Mouse (Mus musculus): Measurements from ENCODE around the gene Zfp335.

Gene Zfp335

DNA sequence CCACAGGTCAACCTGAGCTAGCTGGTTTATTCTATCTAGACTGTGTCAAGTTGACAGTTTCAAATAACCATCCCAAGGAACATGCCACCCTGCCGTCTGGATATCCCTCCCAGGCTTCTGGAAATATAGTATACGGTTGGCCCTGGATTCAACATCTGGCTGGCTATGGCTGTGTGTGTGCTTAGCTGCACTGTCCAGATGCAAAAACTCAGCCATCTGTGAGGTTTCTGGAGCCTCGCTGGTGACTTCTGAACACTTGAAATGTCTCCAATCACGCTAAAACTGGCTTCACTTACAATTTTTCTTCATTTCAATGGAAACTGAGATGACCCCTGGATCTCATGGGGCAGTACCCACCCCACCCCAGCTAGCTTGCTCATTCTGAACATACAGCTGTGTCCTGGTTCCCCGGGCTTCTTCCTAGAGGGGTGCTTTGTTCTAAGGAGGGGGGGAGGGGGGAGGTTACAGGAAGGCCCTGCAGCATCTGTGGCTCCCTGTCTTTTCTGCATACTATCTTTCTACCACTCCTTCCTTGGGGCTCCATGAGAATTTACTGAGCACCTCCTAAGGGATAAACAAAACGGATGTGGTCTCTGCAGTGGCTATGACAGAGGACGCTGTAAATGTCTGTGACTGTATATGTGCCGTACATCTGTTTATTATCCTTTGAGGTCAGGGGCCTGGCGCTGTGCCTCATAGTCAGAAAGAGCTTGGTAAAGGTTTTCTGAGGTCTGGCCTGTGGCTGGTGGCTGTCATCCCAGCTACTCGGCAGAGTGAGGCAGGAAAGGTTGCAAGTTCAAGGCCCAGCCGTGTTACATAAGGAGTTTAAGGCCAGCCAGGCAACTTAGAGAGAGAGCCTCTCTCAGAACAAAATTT lies 19.4 kb upstream of the Zfp335 start:
- no peak for DNase-seq (ENCODE audit: low spot score in 2 of 2)

DNA sequence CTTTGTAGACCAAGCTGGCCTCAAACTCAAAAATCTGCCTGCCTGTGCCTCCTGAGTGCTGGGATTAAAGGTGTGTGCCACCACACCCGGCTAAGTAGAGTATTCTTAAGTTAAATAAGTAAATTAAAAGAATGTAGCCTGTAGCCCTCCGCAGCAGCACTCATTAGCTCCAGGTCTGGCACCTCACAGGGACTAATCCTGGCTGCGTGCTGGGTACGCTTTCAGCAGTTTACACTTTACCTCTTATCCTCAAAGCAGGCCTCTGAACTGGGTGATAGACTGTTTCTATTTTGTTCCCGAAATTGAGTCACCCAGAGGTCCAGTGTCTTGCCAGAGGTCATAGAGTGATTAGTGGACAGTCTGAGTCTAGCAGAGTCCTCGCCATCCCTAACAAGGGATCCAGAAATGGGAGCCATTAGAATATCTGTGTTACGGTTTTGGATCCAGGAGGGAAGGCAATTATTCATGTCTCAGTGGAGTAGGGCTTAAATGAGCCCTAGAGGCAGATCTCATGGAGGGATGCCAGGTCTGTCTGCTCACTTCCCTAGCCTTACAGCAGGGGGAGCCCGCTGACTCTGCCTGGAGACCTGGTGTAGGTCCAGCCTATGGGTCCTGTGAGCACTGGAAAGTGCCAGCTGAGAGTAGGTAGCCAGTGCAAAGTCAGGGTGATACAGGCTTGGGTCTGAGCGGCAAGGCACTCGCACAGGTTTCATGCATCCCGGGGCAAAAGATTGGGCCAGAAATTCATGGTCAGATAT lies 12.7 kb upstream of the Zfp335 start:
- DNase-seq (ENCODE audit: low spot score in 2 of 2) = peak; percentile 64 to 76

DNA sequence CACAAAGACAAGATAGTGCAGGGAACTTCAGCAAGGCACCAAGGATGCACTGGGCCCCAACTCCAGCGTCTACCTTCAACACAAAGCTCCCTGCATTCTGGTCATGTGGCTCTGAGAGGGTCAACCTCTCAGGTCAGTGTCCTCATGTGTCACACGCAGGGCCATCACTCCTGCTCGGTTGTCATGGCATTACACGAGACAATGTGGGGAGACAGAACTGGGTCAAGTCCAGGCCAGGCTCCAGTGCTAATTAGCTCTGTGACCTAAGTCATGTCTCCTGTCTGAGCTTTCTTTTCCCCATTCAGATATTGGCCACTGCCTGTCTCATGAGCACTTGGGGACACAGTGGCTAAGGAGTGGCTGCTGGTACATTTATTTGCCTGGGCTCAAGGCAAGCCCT lies 11.7 kb upstream of the Zfp335 start:
- DNase-seq (ENCODE audit: low spot score in 2 of 2) = no peak

DNA sequence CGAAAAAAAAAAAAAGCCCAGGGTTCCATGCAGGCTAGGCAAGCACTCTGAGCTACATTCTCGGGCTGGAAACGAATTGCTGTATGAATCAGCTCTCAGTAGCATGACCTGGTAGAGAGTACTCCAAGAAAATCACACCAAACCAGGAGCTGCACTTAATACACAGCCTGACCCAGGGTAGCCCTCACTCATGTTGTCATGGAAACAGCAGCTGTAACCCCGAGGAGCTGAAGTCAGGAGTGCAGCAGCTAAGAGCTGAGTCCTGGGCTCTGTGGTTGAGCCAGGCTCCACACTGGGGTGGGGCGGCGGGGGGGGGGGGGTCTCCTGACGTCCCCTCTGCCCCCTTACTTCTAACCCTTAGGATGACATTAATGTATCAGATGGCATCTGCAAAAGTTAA lies 10.4 kb upstream of the Zfp335 start:
- DNase-seq (ENCODE audit: low spot score in 2 of 2) = no peak

DNA sequence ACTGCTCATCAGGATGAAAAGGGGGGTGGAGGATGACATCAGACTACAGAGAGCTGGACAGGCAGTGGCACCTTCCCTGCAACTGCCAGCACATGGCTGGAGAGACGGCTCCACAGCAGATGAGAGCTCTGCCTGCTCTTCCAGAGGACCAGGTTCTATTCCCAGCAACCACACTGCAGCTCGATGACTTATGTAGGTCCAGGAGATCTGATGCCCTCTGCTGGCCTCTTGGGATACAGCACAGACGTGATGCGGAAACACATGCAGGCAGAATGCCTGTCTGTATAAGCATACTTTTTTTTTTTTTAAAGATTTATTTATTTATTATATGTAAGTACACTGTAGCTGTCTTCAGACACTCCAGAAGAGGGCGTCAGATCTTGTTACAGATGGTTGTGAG lies 6.8 kb upstream of the Zfp335 start:
- peak in 1 of 2 experiments; percentile 41 for DNase-seq (ENCODE audit: low spot score in 2 of 2)

DNA sequence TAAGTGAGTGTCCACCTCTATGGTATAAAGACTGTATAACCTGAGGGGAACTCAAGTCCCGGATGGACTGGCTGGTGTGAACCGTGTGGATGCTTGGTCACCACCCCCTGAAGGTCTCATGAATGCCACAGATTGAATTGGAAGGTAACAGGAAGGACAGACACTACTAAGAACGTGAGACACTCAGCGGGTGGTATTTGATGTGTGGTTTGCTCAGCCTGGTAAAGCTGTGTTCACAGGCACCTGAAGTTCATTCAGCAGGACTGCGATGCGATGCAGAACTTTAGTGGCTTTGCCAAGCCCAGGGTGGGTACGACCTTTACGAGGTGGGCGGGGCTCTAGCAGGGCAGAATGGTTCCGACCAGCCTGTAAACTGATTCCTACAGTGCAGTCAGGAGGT lies 5.8 kb upstream of the Zfp335 start:
- no peak for DNase-seq (ENCODE audit: low spot score in 2 of 2)

DNA sequence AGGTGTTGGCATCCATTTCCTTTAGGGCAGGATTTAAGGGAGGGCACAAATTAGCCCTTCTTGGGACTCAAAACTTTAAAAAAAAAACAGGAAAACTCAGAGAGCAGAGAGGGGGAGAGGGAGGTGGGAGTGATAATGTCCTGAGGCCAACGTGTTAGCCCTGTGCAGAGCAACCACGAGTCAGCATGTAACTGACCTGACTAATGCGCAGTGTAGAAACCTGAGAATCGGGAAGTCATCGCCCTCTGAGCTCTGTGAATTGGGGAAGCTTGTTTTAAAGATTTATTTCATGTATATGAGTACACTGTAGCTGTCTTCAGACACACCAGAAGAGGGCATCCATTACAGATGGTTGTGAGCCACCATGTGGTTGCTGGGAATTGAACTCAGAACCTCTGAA lies 5.3 kb upstream of the Zfp335 start:
- DNase-seq (ENCODE audit: low spot score in 2 of 2) = no peak

- DNase-seq (ENCODE audit: low spot score in 2 of 2) = peak; percentile 56 to 69
Observed at GRCm38 (mm10) chr2:164913428-164913786, 1.9 kb upstream of the Zfp335 start.

DNA sequence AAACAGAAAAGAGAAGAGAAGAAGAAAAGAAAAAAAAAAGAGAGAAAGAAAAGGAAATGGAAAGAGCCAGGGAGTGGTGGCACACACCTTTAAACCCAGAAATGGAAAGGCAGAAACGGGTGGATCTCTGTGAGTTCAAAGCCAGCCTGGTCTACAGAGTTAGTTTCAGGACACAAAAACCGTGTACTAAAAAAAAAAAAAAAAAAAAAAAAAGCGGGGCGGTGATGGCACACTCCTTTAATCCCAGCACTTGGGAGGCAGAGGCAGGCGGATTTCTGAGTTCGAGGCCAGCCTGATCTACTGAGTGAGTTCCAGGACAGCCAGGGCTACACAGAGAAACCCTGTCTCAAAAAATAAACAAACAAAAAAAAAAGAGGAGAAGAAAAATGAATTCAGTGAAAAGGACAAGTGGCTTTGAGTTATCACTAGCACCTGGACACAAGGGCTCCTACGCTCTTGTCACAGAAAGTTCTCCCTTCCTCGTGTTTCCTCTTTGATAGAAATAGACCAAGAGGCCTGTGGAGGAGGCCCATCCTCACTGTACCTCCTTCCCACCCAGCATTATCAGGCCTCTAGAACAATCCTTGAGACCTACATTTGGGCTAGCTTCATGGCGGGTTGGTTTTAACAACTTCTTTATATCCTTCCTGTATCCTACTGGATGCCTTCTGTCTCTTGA lies 1.3 kb upstream of the Zfp335 start:
- DNase-seq (ENCODE audit: low spot score in 2 of 2) = no peak

- DNase-seq (ENCODE audit: low spot score in 2 of 2) = no peak
Observed at GRCm38 (mm10) chr2:164912151-164912550, 594 bp upstream of the Zfp335 start.

DNA sequence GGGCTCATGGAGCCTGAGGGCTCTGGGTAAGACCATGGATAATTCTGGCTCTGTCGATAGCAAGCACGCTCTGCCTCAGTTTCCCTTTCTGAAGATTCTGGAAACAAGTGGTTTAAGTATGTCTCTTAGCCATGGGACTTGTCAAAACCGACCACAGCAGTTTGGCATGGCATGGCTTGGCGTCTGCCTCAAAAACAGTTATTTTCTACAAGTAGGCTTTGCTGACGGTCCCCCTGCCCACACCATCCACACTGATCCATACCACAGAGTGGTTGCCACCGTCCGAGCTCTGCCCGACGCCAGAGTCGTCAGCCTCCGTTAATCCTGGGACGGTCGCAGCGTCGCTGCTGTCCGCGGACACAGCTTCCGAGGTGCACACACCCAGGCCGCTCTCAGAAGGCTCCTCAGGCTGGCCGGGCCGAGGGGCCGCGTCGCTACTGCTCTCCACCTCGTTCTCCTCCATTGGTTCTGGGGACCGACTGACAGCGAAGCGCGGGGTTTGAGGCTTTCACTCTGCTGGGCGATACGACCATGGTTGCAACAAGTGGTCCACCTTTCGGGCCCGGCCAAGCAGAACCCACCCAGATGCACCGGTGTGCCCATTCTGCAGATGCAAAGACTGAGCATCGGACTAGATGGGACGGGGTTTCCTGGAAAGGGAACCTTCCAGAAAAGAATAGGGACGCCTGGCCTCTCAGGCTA lies 1.0 kb downstream of the Zfp335 start:
- no peak for DNase-seq (ENCODE audit: low spot score in 2 of 2)

GRCm38 (mm10) chr2:164909542-164909941 lies 2.0 kb downstream of the Zfp335 start:
- peak in 1 of 2 experiments; percentile 32 for DNase-seq (ENCODE audit: low spot score in 2 of 2)

DNA sequence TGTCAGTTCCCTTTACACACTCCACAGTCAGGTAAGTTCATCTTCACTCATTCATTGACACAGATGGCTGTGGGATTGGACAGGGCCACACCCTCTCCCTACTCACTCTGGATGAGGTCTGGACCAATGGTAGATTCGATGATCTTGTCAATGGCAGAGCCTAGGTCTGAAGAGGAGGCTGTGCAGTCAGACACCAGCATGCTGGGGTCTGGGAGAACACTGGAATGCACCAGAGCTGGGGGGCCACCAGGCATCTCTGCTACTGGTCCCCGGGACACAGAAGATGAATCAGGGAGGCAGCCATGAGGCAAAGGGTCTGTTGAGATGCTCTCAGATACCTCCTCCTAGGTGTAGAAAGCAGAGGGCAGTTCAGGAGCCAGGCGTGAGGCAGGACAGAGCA lies 2.5 kb downstream of the Zfp335 start:
- DNase-seq (ENCODE audit: low spot score in 2 of 2) = no peak

GRCm38 (mm10) chr2:164908011-164908410 lies 3.5 kb downstream of the Zfp335 start:
- DNase-seq (ENCODE audit: low spot score in 2 of 2) = no peak

- DNase-seq (ENCODE audit: low spot score in 2 of 2) = no peak
Observed at GRCm38 (mm10) chr2:164907511-164907910, 4.0 kb downstream of the Zfp335 start.

DNA sequence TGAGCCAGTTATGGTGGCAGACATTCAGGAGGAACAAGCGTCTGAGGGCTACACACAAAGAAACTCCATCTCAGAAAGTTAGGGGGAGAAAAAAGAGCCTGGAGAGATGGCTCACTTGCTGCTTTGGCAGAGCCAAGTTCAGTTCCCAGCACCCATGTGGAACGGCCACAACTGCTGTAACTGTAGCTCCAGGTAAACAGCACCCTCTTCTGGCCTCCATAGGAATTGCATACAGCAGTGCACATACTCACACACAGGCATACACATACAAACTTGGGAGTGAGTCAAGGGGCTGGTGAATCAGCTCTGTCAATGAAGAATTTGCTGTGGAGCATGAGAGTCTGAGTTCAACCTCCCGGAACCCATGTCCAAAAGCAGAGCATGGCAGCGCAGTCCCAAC lies 5.5 kb downstream of the Zfp335 start:
- no peak for DNase-seq (ENCODE audit: low spot score in 2 of 2)

- DNase-seq (ENCODE audit: low spot score in 2 of 2) = no peak
Observed at GRCm38 (mm10) chr2:164903496-164903895, 8.1 kb downstream of the Zfp335 start.

- DNase-seq (ENCODE audit: low spot score in 2 of 2) = no peak
Observed at GRCm38 (mm10) chr2:164901380-164901779, 10.2 kb downstream of the Zfp335 start.

GRCm38 (mm10) chr2:164899723-164900459 lies 11.7 kb downstream of the Zfp335 start:
- no peak for DNase-seq (ENCODE audit: low spot score in 2 of 2)

DNA sequence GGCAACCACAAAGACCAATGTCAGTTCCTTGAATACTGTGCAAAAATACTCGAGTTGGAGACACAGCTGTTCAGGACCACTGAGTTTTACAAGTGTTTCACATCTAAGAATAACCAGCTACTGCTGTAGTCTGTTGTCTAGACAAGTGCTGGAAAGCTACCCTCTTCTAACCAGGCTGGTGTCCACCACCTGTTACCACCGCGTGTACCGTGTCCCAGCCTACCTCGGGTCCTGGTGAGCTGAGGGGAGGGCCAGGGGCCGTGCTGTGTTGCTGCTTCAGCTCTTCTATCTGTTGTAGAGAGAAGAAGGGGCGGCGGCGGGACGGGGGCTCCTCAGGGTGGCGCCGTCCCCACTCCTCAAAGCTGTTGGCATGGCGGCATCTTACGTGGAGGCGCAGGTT lies 12.5 kb downstream of the Zfp335 start:
- DNase-seq (ENCODE audit: low spot score in 2 of 2) = no peak

DNA sequence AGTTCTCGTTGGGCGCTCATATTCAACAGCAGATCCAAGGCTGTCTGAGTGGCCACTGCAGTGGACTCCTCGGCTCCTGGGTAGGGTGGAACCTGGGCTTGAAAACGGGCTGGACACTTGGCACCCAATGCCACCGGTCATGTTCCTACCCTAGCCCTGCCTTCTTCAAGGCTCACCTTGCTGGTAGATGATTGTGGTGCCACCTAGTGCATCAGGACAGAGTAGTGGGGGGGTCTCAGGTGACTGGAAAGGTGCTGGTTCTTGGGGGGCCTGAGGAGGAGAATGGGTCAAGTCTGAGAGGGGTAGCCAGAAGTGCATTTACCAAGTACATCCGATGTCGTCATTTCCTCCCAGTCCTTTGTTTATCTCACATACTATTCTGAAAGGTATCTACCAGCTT lies 13.5 kb downstream of the Zfp335 start:
- DNase-seq (ENCODE audit: low spot score in 2 of 2) = no peak
